Mouse (Mus musculus) myocyte (in vitro differentiated cells): ENCODE measurements around the gene Gm43720.

Source experiments
- CEBPB ChIP-seq: IDR thresholded peaks from 2 replicates; pipeline ENCODE4 v1.6.1; 2011; ENCODE audit warnings: mild to moderate bottlenecking, moderate library complexity; ENCODE audit not compliant: poor library complexity, insufficient read depth, severe bottlenecking
- E2F4 ChIP-seq: IDR thresholded peaks from one replicate; pipeline ENCODE4 v1.6.1; 2011; ENCODE audit warnings: mild to moderate bottlenecking, control low read depth, moderate library complexity; ENCODE audit not compliant: insufficient read depth
- MAX ChIP-seq: IDR thresholded peaks from one replicate; pipeline ENCODE4 v1.6.1; 2011; ENCODE audit warnings: low read depth, mild to moderate bottlenecking, control low read depth
- MYOD1 ChIP-seq, 3 experiments: IDR thresholded peaks; one replicate each; pipeline ENCODE4 v1.6.1; 2011; ENCODE audit warnings: control low read depth in 2 of 3, low read depth in 2 of 3, mild to moderate bottlenecking in 2 of 3, moderate library complexity in 1 of 3; ENCODE audit not compliant: insufficient read length in 2 of 3, control insufficient read depth in 1 of 3
- MYOG ChIP-seq, 3 experiments: IDR thresholded peaks; one replicate each; pipeline ENCODE4 v1.6.1; 2011; ENCODE audit warnings: control low read depth in 2 of 3, low read depth in 2 of 3, mild to moderate bottlenecking in 2 of 3; ENCODE audit not compliant: insufficient read length in 2 of 3, control insufficient read depth in 1 of 3, insufficient read depth in 1 of 3
- POLR2A ChIP-seq: IDR thresholded peaks from one replicate; pipeline ENCODE4 v1.6.1; 2011; ENCODE audit warnings: low read depth, mild to moderate bottlenecking, control low read depth, moderate library complexity; ENCODE audit not compliant: insufficient read length
- POLR2AphosphoS2 ChIP-seq: IDR thresholded peaks from one replicate; pipeline ENCODE4 v1.6.1; 2011; ENCODE audit warnings: low read depth, control low read depth; ENCODE audit not compliant: insufficient read length
- REST ChIP-seq: IDR thresholded peaks from one replicate; pipeline ENCODE4 v1.6.1; 2011; ENCODE audit warnings: mild to moderate bottlenecking, control low read depth, moderate library complexity; ENCODE audit not compliant: insufficient read depth, insufficient read length
- TCF3 ChIP-seq: IDR thresholded peaks from one replicate; pipeline ENCODE4 v1.6.1; 2011; ENCODE audit warnings: low read depth, control low read depth; ENCODE audit not compliant: insufficient read length
- USF1 ChIP-seq: IDR thresholded peaks from one replicate; pipeline ENCODE4 v1.6.1; 2011; ENCODE audit warnings: low read depth, mild to moderate bottlenecking, control low read depth, moderate library complexity

DNA sequence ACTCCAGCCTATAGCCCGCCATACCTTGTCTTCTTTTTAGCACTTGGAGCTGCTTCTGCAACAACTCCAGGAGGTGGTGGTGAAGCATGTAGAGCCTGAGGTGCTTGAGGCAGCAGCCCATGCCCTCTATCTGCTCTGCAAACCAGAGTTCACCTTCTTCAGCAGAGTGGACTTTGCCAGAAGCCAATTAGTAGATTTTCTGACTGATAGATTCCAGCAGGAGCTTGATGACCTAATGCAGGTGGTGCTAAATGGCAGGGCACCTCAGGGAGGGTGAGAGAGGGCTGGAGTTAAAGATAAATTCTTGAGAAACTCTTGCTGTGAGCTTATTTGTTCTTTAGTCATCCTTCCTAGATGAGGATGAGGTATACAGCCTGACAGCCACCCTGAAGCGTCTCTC, 19.9 kb upstream of the Gm43720 start:
- TF ChIP-seq MYOG (IDR thresholded peaks at IDR 0.05; ENCODE audit: control insufficient read depth in 1 of 3, insufficient read depth in 1 of 3, insufficient read length in 2 of 3, low read depth in 2 of 3) (no peak), POLR2AphosphoS2 (no peak), POLR2A (no peak), CEBPB (no peak), MAX (no peak), E2F4 (no peak), USF1 (no peak), TCF3 (no peak), MYOD1 (IDR thresholded peaks at IDR 0.05; ENCODE audit: control insufficient read depth in 1 of 3, insufficient read length in 2 of 3, low read depth in 2 of 3) (no peak), REST (no peak)
